Mouse (Mus musculus): ENCODE data around the gene Baiap2.

Baiap2 gene

DNA sequence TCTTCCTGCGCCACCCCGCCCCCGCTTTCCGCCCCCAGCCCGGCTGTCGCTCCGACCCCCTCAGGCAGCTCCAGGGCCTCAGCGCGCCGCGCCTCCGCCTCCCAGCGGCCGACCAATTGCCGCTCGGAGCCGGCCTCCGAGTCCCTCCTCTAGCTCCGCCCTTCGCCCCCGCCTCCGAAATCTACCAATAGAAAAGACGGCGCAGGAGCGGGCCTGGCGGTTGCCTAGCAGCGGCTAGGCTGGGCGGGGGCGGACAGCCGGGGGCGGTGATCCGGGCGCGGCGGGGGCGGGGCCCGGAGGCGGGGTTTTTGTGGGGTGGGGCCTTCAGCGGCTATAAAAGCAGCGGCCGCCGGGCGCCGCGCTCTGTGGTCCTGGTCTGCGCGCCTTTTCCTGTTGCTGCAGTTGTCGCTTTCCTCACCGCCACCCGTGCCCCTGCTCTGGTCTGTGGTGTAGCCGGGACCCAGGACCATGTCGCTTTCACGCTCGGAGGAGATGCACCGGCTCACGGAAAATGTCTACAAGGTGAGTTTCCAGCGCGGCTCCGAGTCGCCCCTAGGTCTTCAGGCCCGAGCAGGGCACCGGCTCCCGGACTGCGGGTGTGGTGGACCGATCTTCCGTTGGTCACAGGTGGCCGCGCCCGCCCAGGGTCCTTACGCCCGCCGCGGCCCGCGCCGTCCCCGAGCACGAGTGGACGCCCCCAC is at the start of gene Baiap2:
Gene Baiap2 (plus strand): TSS at position 37 of the 701 bp plus-strand sequence.
- peak; percentile 99 for DNase-seq (ENCODE audit: extremely low spot score, low spot score)

DNA sequence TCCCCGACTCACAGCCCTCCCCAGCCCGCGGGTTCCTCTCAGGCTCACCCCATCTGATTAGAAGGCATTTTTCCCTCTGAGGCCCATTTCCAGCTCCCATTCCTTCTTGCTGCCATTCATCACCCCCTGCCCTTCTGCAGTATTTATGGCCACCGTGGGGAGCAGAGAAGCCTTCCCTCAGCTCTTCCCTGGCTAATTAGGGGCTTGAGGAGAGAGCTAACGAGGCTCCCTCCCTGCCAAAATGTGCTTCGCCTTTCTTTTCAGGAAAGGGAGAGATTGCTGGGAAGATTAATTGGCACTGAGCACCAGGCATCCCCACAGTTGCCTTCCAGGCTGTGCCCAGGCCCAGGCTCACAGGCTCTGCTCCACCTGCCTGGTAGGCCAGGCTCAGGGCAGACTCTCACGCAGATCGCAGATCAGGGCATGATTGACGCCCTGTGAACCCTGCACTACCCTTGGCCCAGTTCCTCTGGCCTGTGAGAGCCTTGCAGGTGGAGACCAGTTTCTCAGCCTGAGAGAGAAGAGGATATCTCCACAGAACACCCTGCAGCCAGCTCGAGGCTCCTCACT is 48.8 kb upstream of the Baiap2 start:
- DNase-seq (ENCODE audit: extremely low spot score, low spot score) = no peak

GRCm38 (mm10) chr11:119894634-119895033 is 47.9 kb upstream of the Baiap2 start:
- no peak for DNase-seq (ENCODE audit: extremely low spot score, low spot score)

DNA sequence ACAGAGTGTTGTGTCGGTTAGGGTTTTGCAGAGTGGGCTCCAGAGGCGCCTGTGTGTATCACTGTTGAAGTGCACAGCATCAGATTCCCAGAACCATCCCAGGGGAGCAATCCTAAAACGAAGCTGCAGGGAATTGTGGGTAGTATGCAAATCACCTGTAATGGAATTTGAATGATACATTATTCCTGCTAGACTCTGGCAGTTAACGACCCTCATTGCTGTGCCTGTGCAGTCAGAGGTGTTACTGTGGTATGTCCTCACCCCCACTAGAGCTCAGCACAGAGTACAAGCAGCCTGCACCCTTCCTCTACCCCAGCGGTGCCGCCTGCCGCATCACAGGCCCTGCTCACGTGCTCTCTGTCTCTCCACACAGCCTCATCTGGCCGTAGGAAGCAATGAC is 45.5 kb upstream of the Baiap2 start:
- no peak for DNase-seq (ENCODE audit: extremely low spot score, low spot score)

DNA sequence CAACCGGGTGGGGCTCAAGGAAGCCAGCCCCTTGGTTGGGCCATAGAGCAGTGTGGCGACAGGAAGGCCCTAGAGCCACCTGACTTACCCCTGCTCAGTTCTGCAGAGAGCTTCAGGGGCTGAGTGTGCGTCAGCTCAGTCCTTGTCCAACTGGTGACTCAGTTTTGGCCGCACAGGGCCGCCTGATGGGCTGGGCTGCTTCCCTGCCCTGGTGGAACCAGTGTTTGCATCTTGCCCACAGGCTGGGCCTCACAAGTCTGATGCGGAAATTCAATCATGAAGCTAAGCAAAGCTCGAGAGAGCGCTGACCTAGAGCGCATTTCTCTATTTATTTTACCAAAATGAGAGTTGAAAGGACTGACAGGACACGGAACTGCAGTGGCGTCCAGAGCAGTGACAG is 43.6 kb upstream of the Baiap2 start:
- no peak for DNase-seq (ENCODE audit: extremely low spot score, low spot score)

- no peak for DNase-seq (ENCODE audit: extremely low spot score, low spot score)
Observed at GRCm38 (mm10) chr11:119901174-119901573, 41.4 kb upstream of the Baiap2 start.

GRCm38 (mm10) chr11:119902891-119903290 is 39.7 kb upstream of the Baiap2 start:
- no peak for DNase-seq (ENCODE audit: extremely low spot score, low spot score)

- DNase-seq (ENCODE audit: extremely low spot score, low spot score) = peak; percentile 71
Observed at GRCm38 (mm10) chr11:119904621-119905286, 37.8 kb upstream of the Baiap2 start.

GRCm38 (mm10) chr11:119905794-119906193 is 36.8 kb upstream of the Baiap2 start:
- no peak for DNase-seq (ENCODE audit: extremely low spot score, low spot score)

DNA sequence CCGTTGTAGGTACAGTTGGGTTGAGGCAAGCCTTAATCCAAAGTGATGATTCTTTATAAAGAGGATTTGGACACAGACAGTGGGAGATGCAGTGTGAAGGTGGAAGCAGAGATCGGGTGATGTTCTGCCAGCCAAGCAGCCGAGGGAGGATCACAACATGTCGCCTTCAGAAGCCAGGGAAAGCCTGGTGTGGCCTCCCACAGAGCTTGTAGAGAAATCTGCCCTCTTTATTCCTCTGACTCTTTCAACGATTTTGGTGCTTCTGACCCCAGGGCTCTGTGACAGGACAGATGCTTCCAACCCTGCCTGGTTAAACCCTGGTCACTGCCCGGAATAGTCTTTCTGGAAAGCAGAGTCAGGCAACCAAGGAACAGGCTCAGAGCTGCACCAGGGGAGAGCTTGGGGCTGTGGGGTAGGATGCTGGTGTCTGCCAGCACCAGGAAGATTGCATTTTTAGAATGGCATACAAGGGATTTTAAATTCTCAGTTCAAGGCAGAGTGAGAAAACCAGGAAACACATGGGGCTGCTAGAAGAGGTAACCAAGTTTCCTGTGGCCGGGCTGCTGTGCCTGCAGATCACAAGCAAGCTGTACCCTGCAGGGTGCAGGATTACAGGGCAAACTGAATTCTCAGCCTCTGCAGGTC is 35.4 kb upstream of the Baiap2 start:
- no peak for DNase-seq (ENCODE audit: extremely low spot score, low spot score)

- no peak for DNase-seq (ENCODE audit: extremely low spot score, low spot score)
Observed at GRCm38 (mm10) chr11:119907711-119908110, 34.9 kb upstream of the Baiap2 start.

- DNase-seq (ENCODE audit: extremely low spot score, low spot score) = peak; percentile 82
Observed at GRCm38 (mm10) chr11:119909436-119909835, 33.1 kb upstream of the Baiap2 start.

DNA sequence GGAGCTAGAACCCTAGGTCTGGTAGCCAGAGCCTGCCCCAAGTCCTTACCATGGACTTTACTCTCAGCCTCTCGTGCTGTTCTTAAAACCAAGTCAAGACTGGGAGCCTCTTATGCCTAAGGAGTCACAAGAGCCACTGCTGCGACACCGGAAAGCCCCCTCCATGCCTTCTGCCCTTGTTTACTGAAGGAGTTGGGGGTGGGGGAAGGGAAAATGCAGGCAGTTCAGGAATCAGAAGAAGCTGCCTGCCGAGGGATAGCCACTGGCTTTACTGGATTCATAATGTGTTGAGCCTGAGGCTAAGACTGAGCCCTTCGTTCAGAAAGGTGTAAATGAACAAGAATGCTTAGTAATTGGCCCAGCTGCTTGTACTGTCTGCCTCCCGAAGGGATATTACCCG is 29.7 kb upstream of the Baiap2 start:
- no peak for DNase-seq (ENCODE audit: extremely low spot score, low spot score)

DNA sequence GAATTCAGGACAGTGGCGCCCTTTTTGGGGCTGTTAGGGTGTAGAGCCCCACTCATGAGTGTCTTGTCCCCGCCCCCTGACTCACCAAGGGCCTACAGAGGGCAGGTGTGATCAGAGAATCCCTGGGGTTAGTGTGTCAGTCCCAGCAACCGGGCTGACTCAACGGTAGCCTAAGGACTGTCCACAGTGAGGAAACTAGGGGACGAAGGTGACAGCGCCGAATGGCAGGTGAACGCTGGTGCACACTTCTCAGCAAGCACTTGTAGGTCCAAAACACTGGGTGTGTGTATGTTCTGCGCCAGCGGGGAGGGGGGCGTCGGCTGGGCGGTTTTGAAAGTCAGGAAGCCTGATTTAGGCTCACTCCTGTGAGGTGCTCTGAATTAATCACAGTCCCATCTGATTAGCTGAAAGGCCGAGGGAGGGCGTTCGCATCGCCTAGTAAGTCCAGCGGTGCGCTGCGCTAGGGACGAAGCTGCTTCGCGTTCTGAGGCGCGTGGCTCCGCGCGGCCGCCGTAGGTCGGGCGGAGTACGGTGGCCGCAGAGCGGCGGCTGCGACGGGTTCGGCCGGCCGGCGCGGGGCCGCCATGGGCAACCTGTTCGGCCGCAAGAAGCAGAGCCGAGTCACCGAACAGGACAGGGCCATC is 29.1 kb upstream of the Baiap2 start, which contains the start of gene Chmp6:
Gene Chmp6 (plus strand): TSS at position 151 of the 644 bp plus-strand sequence.
- peak; percentile 90 for DNase-seq (ENCODE audit: extremely low spot score, low spot score)

- DNase-seq (ENCODE audit: extremely low spot score, low spot score) = no peak
Observed at GRCm38 (mm10) chr11:119913935-119914314, 28.6 kb upstream of the Baiap2 start.

GRCm38 (mm10) chr11:119914381-119914780 is 28.2 kb upstream of the Baiap2 start:
- DNase-seq (ENCODE audit: extremely low spot score, low spot score) = no peak

DNA sequence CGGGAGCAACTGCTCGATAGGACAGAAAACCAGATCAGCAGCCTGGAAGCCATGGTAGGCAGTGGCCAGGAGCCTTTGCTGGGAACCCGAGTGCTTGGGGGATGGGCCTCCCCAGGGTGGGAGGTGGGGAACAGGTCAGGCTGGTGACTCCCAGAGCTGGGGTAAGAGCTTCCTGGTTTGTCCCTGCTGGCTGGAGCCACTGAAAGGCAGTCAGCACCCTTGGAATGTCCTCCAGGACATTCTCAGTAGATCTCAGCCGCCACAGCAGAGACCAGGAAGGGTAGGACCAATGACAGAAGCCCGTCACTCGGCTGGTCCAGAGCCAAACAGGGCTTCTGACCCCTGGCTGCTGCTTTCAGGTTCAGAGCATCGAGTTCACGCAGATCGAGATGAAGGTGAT is 26.9 kb upstream of the Baiap2 start:
- DNase-seq (ENCODE audit: extremely low spot score, low spot score) = no peak

- DNase-seq (ENCODE audit: extremely low spot score, low spot score) = no peak
Observed at GRCm38 (mm10) chr11:119916102-119916790, 26.3 kb upstream of the Baiap2 start.

DNA sequence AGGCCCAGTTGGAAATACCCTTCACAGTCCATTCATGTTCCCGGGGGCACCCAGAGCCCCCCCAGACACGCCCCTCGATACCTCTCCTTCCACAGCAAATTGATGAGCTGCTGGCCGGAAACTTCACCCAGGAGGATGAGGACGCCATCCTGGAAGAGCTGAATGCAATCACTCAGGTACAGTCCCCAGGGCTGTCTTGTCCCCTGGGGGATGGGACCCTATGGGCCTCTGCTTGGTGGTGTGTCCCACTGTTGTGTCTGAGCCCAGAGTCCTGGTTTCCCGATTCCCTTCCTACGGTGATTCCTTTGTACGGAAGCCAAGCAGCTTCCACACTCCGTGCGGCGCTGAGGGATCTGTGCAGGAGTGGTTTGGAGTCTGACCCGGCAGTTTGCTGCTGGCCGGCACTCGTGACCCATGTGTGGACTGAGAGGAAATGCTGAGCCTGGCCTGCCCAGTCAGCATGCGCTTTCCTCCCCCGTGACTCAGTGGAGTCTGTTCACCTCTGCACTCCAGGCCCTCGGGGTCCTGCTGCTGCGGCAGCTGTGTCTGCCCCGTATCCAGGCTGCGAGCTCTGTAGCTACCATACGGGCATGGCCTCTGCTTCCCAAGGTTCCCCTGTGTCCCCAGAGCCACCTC is 25.6 kb upstream of the Baiap2 start:
- no peak for DNase-seq (ENCODE audit: extremely low spot score, low spot score)

DNA sequence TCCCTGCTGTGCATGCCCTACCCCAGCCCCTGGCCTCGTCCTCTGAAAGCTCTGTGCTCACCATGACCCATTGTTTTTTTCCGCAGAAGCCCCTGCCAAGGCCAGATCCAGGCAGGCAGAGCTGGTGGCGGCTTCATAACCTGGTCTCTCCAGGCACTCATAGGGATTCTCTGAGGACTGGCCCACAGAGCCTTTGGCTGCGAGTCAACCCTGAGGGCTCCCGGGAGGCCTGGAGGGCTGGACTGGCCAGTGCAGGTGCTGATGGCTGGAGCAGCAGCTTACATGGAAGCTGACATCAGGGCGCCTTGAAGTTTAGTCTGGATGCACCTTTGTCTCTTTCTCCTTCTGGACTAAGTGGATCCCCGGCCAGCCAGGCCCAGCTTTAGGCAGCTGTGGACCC is 24.0 kb upstream of the Baiap2 start:
- DNase-seq (ENCODE audit: extremely low spot score, low spot score) = no peak

DNA sequence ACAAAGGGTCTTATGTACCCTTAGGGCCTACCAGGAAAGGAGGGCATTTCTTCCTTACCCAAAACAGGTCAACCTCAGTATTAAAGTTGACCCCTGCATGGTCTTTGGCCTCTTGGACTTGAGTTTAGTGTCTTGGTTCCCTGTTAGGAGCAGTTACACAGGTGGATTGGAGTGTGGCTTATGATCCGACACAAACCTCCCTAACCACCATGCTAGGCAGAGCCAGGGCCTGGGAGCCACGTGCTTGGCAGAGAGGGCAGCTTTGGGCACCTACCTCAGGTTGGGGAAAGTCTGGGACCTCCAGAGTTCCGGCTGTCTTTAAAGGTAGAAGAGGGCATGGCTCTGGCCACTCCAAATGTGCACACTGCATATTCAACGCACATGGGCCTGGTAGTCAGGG is 23.1 kb upstream of the Baiap2 start:
- DNase-seq (ENCODE audit: extremely low spot score, low spot score) = no peak

All from neural tube, embryonic 10.5 days (tissue).